Mouse (Mus musculus) retina, postnatal 7 days (tissue): Measurements from ENCODE around the gene Smim13.
"Not testable (repeated sequence)": the region's sequence is repeated elsewhere in the genome, so short reads cannot be mapped to it uniquely, and the experiment has no call there.

Experiments
- DNase-seq: peaks from one replicate; pipeline ENCODE4 v3.0.0-alpha.2; 2012; ENCODE audit warnings: low read depth, low spot score

Gene Smim13

GRCm38 (mm10) chr13:41238035-41238804 is 11.4 kb upstream of the Smim13 start:
- DNase-seq = no peak

- no peak for DNase-seq
These were observed 10.9 kb upstream of the Smim13 start for GRCm38 (mm10) chr13:41238805-41239130.

- no peak for DNase-seq
These were observed 8.1 kb upstream of the Smim13 start for GRCm38 (mm10) chr13:41241557-41241956.

- DNase-seq = peak; percentile 70
These were observed 5.3 kb upstream of the Smim13 start for GRCm38 (mm10) chr13:41244306-41244830.

GRCm38 (mm10) chr13:41248751-41249520 is 708 bp upstream of the Smim13 start:
- DNase-seq = no peak

GRCm38 (mm10) chr13:41250318-41250981 is 806 bp downstream of the Smim13 start:
- DNase-seq = no peak

- DNase-seq = not testable (repeated sequence)
These were observed 1.6 kb downstream of the Smim13 start for GRCm38 (mm10) chr13:41251232-41251631.

GRCm38 (mm10) chr13:41251667-41252066 is 2.0 kb downstream of the Smim13 start:
- DNase-seq = no peak

- no peak for DNase-seq
These were observed 2.5 kb downstream of the Smim13 start for GRCm38 (mm10) chr13:41252141-41252540.

GRCm38 (mm10) chr13:41252736-41253135 is 3.1 kb downstream of the Smim13 start:
- no peak for DNase-seq

- DNase-seq = no peak
These were observed 6.5 kb downstream of the Smim13 start for GRCm38 (mm10) chr13:41256126-41256525.

GRCm38 (mm10) chr13:41256962-41257361 is 7.3 kb downstream of the Smim13 start:
- DNase-seq = no peak

- no peak for DNase-seq
These were observed 8.2 kb downstream of the Smim13 start for GRCm38 (mm10) chr13:41257851-41258250.

- DNase-seq = not testable (repeated sequence)
These were observed 12.0 kb downstream of the Smim13 start for GRCm38 (mm10) chr13:41261617-41262016.

GRCm38 (mm10) chr13:41263304-41264006 is 13.8 kb downstream of the Smim13 start:
- no peak for DNase-seq

GRCm38 (mm10) chr13:41267827-41268408 is 18.3 kb downstream of the Smim13 start:
- DNase-seq = no peak

- no peak for DNase-seq
These were observed 24.4 kb downstream of the Smim13 start, which contains the start of gene Gm17364 for GRCm38 (mm10) chr13:41273927-41274650. Gm17364 (minus strand) TSS chr13:41273977.

GRCm38 (mm10) chr13:41280696-41281095 is 31.1 kb downstream of the Smim13 start:
- no peak for DNase-seq

- peak; percentile 61 for DNase-seq
These were observed 33.6 kb downstream of the Smim13 start for GRCm38 (mm10) chr13:41283256-41283655.

- DNase-seq = no peak
These were observed 35.8 kb downstream of the Smim13 start for GRCm38 (mm10) chr13:41285448-41285847.
